17 mouse cellular contexts compared by ENCODE assay signal in the genomic region with DNA sequence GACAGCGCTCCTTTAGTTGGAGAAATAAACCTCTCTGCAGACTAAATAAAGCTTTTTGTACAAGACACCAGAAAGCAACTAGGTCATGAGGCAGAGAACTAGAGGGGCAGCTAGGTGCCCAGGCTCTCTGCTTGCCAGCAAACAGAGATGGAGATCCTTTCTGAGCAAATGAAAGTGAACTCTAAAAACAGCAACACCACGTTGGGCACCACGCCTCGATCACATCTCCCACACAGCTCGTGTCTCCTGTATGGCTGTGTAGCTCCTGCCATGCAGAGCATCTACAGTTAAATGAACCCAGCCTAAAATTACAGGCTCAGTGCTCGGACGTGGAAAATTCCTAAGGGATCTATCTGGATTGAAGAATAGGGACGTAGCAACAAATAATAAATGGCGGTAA.
DNase-seq lines count a peak whose midpoint lies in the region; ATAC-seq lines count a peak whose summit lies in the region.
"Had no signal": no experiment of that assay in that cellular context is flagged by ENCODE, and none has a peak within 500 bp of the region (broad histone marks: within the 10 kb centered on the region; RNA-seq: fewer than 3 reads in every experiment).

No protein-coding gene starts in this region.

- no peak overlapping the region for H3K4me3 ChIP-seq in hindbrain, embryonic 10.5 days
- no peak overlapping the region for H3K4me3 ChIP-seq in hindbrain, embryonic 11.5 days (ENCODE audit: low read depth, low read length)
- H3K4me3 ChIP-seq: liver, embryonic 15.5 days; midbrain, embryonic 13.5 days had no signal

- DNase-seq in frontal cortex, postnatal 36 days (ENCODE audit: low spot score in 2 of 2) = peak; percentile 26 to 54
- DNase-seq in frontal cortex, postnatal 10 days (ENCODE audit: low spot score in 2 of 2) = no peak
- no peak for DNase-seq in hindbrain, embryonic 10.5 days (ENCODE audit: low spot score)
- no peak for DNase-seq in hindbrain, embryonic 11.5 days (ENCODE audit: low spot score)
- DNase-seq in right cerebral cortex, postnatal 14 days = peak; percentile 22
- no peak for DNase-seq in right cerebral cortex, postnatal 4 days
- DNase-seq in adrenal gland, postnatal 25 days = no peak
- DNase-seq: cerebellum, adult 11 months; forebrain, postnatal 0 days; kidney, adult 9 months; layer of hippocampus, postnatal 36 days; thymus, postnatal 25 days had no signal

- H3K4me1 ChIP-seq in hindbrain, embryonic 10.5 days (replicated peaks) = peaks cover 37% of the 10 kb centered on the region
- peaks cover 2% of the 10 kb centered on the region; the same call in 1 of the 2 replicates for H3K4me1 ChIP-seq in hindbrain, embryonic 11.5 days (replicated peaks; ENCODE audit: control insufficient read depth, insufficient read depth, low read length)

- no peaks in the 10 kb centered on the region for H3K36me3 ChIP-seq in hindbrain, embryonic 10.5 days
- no peaks in the 10 kb centered on the region for H3K36me3 ChIP-seq in hindbrain, embryonic 11.5 days (ENCODE audit: control insufficient read depth, insufficient read depth, low read length)
- H3K36me3 ChIP-seq: liver, embryonic 15.5 days; midbrain, embryonic 13.5 days had no signal

- H3K9me3 ChIP-seq in hindbrain, embryonic 10.5 days = no peaks in the 10 kb centered on the region
- no peaks in the 10 kb centered on the region for H3K9me3 ChIP-seq in hindbrain, embryonic 11.5 days (ENCODE audit: control insufficient read depth, low read length)
- H3K9me3 ChIP-seq: liver, embryonic 15.5 days; midbrain, embryonic 13.5 days had no signal

- no peaks in the 10 kb centered on the region for H3K27me3 ChIP-seq in hindbrain, embryonic 10.5 days (ENCODE audit: insufficient read depth, poor library complexity, severe bottlenecking)
- no peaks in the 10 kb centered on the region for H3K27me3 ChIP-seq in hindbrain, embryonic 11.5 days (ENCODE audit: control insufficient read depth, insufficient read depth, low read length)
- H3K27me3 ChIP-seq: liver, embryonic 15.5 days; midbrain, embryonic 13.5 days had no signal

- H3K27ac ChIP-seq in hindbrain, embryonic 10.5 days = 0 out of 2 replicates have a peak overlapping the region, but pooled peaks have one; percentile 45
- no peak overlapping the region for H3K27ac ChIP-seq in hindbrain, embryonic 11.5 days (ENCODE audit: low read depth, low read length)
- H3K27ac ChIP-seq: liver, embryonic 15.5 days; midbrain, embryonic 13.5 days; stomach, postnatal 0 days had no signal

- ATAC-seq in hindbrain, embryonic 11.5 days (ENCODE audit: low FRiP score) = no peak
- ATAC-seq: forebrain, postnatal 0 days; inflammation-experienced regulatory T-cells, adult 6 months; lung, postnatal 0 days; midbrain, embryonic 13.5 days had no signal

- whole genome bisulfite sequencing in hindbrain, embryonic 10.5 days = 88% methylated on average over 9 of the region's 9 CpGs
- WGBS in hindbrain, embryonic 11.5 days = 86% methylated on average over 9 of the region's 9 CpGs

- no peak overlapping the region for H3K4me2 ChIP-seq in hindbrain, embryonic 11.5 days (replicated peaks; ENCODE audit: low read depth, low read length)
- H3K4me2 ChIP-seq: liver, embryonic 15.5 days; midbrain, embryonic 13.5 days had no signal

- no peak overlapping the region for H3K9ac ChIP-seq in hindbrain, embryonic 11.5 days (ENCODE audit: low read depth, low read length)
- H3K9ac ChIP-seq: forebrain, postnatal 0 days; liver, embryonic 15.5 days; midbrain, embryonic 13.5 days had no signal

Comparison
In these comparisons a context has a peak if more than half of its experiments do, and no peak if none do; other contexts are left out.
1. DNase-seq: peak in frontal cortex, postnatal 36 days (2 of 2) and right cerebral cortex, postnatal 14 days (single experiment); none in frontal cortex, postnatal 10 days (0 of 2), hindbrain, embryonic 10.5 days (single experiment), hindbrain, embryonic 11.5 days (single experiment), right cerebral cortex, postnatal 4 days (single experiment) and adrenal gland, postnatal 25 days (single experiment).